Mouse (Mus musculus) E14TG2a.4 (cell line): ENCODE measurements around the gene Fank1.

Source experiments
- CTCF ChIP-seq: conservative IDR thresholded peaks from 2 replicates; pipeline ENCODE4 v1.5.1; 2014; ENCODE audit warnings: low read length
- POU5F1 ChIP-seq: IDR thresholded peaks from 2 replicates; pipeline ENCODE4 v1.6.1; 2014; ENCODE audit warnings: low read length, borderline replicate concordance

DNA sequence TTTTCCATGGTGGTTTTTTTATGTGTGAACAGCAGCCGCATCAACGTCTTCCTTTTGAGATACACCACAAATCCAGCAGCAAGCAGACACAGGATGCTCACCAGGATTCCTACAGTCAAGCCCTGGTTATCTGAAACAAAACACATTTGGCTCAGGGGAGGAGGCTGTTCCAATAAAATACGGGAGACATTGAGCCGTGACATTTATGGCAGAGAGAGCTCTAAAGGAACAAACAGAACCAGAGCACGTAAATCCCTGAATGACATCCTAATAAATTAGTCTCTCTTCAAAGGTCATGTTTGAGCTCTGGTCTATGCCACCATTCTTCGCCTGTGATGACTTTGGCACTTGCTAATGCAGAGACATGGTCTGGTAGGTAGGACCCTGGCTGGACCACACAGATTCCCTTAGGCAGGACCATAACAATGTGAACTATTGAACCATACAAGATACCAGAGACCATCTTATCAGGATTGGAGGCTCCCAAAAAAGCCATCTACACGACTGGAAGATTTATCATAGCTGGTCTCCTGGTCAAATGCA, 133.2 kb downstream of the Fank1 start:
- TF ChIP-seq CTCF (no peak), POU5F1 (no peak)
